Mouse (Mus musculus) testis, adult 2 months (tissue): ENCODE data around the gene Plekhg1.

Source experiments
- CTCF ChIP-seq: fragments of 200-500 bp; IDR thresholded peaks from 2 replicates; pipeline ENCODE4 v1.5.1; 2012; ENCODE audit warnings: low read depth, mild to moderate bottlenecking, inconsistent platforms, low read length, moderate library complexity; ENCODE audit not compliant: control insufficient read depth, insufficient read depth, insufficient replicate concordance
- POLR2A ChIP-seq: fragments of 200-500 bp; IDR thresholded peaks from 2 replicates; pipeline ENCODE4 v1.6.1; 2012; ENCODE audit warnings: low read depth, mild to moderate bottlenecking, inconsistent platforms, low read length, moderate library complexity; ENCODE audit not compliant: control insufficient read depth

GRCm38 (mm10) chr10:3830618-3831017 lies 90.5 kb downstream of the Plekhg1 start:
- TF ChIP-seq CTCF (no peak), POLR2A (no peak)
